Mouse (Mus musculus) spleen, adult 2 months (tissue): ENCODE measurements around the gene Cdc123. TPM values are rescaled to one million over a fixed set of nuclear protein-coding genes. Genes with fewer than 3 reads are reported as not detected.

Experiments
- DNase-seq, 2 experiments: peaks; one replicate each; pipeline versions ENCODE4 v3.0.0 to v3.0.0-alpha.2; 2012 to 2021; ENCODE audit warnings: low spot score in 2 of 2, low read depth in 1 of 2
- H3K27ac ChIP-seq: fragments of 200-500 bp; 2 replicates; pipeline ENCODE4 v1.5.1; 2012; ENCODE audit warnings: low read length, inconsistent platforms; ENCODE audit not compliant: insufficient read depth
- H3K27me3 ChIP-seq: fragments of 200-500 bp; 2 replicates; pipeline ENCODE4 v1.6.1; 2012; ENCODE audit warnings: mild to moderate bottlenecking, moderate library complexity, low read length, inconsistent platforms; ENCODE audit not compliant: control insufficient read depth, insufficient read depth
- H3K36me3 ChIP-seq: fragments of 200-500 bp; 2 replicates; pipeline ENCODE4 v1.6.1; 2012; ENCODE audit warnings: mild to moderate bottlenecking, low read length, inconsistent platforms; ENCODE audit not compliant: control insufficient read depth, insufficient read depth
- H3K4me1 ChIP-seq: fragments of 200-500 bp; 2 replicates; pipeline ENCODE4 v1.6.1; 2011; ENCODE audit warnings: inconsistent platforms; ENCODE audit not compliant: control insufficient read depth, insufficient read depth, insufficient read length
- H3K4me3 ChIP-seq: fragments of 200-500 bp; 2 replicates; pipeline ENCODE4 v1.5.1; 2011; ENCODE audit warnings: mild to moderate bottlenecking, inconsistent platforms; ENCODE audit not compliant: insufficient read depth, insufficient read length; ENCODE audit errors: extremely low read depth
- CTCF ChIP-seq: fragments of 200-500 bp; IDR thresholded peaks from 2 replicates; pipeline ENCODE4 v1.5.1; 2011; ENCODE audit warnings: mild to moderate bottlenecking, inconsistent platforms; ENCODE audit not compliant: insufficient read depth, insufficient read length, insufficient replicate concordance; ENCODE audit errors: extremely low read depth
- POLR2A ChIP-seq: fragments of 200-500 bp; IDR thresholded peaks from 2 replicates; pipeline ENCODE4 v1.6.1; 2011; ENCODE audit warnings: low read depth, low read length, inconsistent platforms
- WGBS: fragments of 180-500 bp; shearing (Covaris S2); methylation state at CpG from one replicate; pipeline ENCODE4 v1.1.7; 2018; 5-methylcytosine and 5-hydroxymethylcytosine counted together
- polyA plus RNA-seq: library from polyadenylated mRNA; depleted of rRNA; stranded (reverse); fragments of >200 nt; gene quantifications from 2 replicates; pipeline ENCODE4 v1.2.3, GENCODE M21; 2012; rRNA removed

Gene Cdc123
- polyA plus RNA-seq, 1 experiment, result 29.2 TPM

DNA sequence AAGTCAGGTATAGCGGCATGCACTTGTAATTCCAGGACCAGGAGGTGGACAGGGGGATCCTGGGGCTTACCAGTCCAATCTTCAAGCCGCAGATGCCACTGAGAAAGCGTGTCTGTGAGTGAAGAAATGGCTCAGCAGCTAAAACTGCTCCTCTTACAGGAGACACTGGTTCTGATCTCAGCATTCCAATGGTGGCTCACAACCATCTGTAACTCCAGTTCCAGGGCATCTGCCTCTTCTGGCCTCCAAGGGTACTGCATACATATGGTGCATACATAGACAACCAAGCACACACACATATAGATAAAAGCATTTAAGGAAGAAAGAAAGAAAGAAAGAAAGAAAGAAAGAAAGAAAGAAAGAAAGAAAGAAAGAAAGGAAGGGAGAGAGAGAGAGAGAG is 82.9 kb downstream of the Cdc123 start:
- no peak for TF ChIP-seq POLR2A
- no peak for TF ChIP-seq CTCF
- WGBS, result 90% methylated on average over 3 of the region's 3 CpGs
- Histone ChIP-seq H3K27ac (no peak overlapping the region), H3K4me3 (no peak overlapping the region), H3K36me3 (no peaks in the 10 kb centered on the region), H3K4me1 (no peaks in the 10 kb centered on the region), H3K27me3 (no peaks in the 10 kb centered on the region)
- DNase-seq, result no peak

DNA sequence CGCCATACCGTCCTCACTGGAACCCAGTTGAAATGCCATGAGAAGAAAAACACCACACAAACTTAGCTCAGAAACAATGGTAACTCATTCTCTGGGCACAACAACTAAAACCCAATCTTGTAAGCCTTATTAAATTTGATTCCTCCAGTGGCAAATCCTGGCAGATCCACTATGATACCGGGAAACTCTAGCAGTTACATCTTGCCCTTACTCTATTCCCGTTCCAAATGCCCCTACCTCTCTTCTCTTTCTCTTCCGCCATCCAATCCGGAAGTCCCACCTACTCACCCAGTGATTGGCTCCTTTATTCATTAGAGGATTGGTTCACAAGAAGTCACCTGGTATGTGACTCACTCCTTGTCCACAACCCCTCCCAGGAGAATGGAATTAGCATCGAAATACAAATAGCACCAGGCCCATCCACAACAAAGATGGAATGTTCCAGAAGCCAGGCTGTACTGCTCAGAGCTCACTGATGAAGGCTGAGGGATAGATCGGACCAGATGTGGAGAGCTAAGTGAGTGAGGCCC is 84.4 kb downstream of the Cdc123 start:
- H3K27me3 ChIP-seq, result no peaks in the 10 kb centered on the region
- H3K36me3 ChIP-seq, result no peaks in the 10 kb centered on the region
- H3K4me3 ChIP-seq, result no peak overlapping the region
- TF ChIP-seq CTCF, result no peak
- TF ChIP-seq POLR2A, result no peak
- DNase-seq, result no peak
- no peak overlapping the region for H3K27ac ChIP-seq
- 93% methylated on average over 8 of the region's 8 CpGs for WGBS
- no peaks in the 10 kb centered on the region for H3K4me1 ChIP-seq

- 98% methylated on average over 2 of the region's 2 CpGs for WGBS
- TF ChIP-seq POLR2A (no peak), CTCF (no peak)
- no peak overlapping the region for H3K27ac ChIP-seq
- DNase-seq, result no peak
- no peaks in the 10 kb centered on the region for H3K4me1 ChIP-seq
- H3K4me3 ChIP-seq, result no peak overlapping the region
- H3K36me3 ChIP-seq, result no peaks in the 10 kb centered on the region
- no peaks in the 10 kb centered on the region for H3K27me3 ChIP-seq
These were observed 86.4 kb downstream of the Cdc123 start for GRCm38 (mm10) chr2:5758569-5758968.

DNA sequence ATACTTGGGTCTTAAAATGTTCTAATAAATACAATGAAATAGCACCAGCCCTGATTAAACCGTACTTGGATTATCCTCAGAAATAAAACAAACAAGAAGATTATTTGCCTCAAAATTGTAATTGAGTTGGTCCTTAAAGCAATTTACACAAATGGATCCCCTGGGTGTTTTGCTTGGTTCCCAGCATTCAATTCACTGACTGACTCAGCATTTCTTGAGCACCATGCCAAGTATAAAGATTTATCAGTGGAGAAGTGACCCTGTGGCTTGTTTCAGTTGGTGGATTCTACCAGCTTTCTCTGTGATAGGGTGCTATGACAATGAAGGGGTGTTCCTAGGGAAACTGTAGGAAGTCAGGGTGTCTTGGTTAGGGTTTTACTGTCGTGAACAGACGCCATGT is 94.1 kb downstream of the Cdc123 start:
- Histone ChIP-seq H3K27me3 (no peaks in the 10 kb centered on the region), H3K4me3 (no peak overlapping the region), H3K36me3 (no peaks in the 10 kb centered on the region), H3K27ac (no peak overlapping the region), H3K4me1 (no peaks in the 10 kb centered on the region)
- WGBS, result 84% methylated on average over 3 of the region's 3 CpGs
- TF ChIP-seq CTCF (no peak), POLR2A (no peak)
- DNase-seq, result no peak

- no peak overlapping the region for H3K4me3 ChIP-seq
- H3K27me3 ChIP-seq, result no peaks in the 10 kb centered on the region
- no peaks in the 10 kb centered on the region for H3K36me3 ChIP-seq
- no peak for DNase-seq
- no peak overlapping the region for H3K27ac ChIP-seq
- TF ChIP-seq POLR2A (no peak), CTCF (no peak)
- H3K4me1 ChIP-seq, result no peaks in the 10 kb centered on the region
- 91% methylated on average over 6 of the region's 6 CpGs for WGBS
These were observed 95.8 kb downstream of the Cdc123 start for GRCm38 (mm10) chr2:5749210-5749609.

DNA sequence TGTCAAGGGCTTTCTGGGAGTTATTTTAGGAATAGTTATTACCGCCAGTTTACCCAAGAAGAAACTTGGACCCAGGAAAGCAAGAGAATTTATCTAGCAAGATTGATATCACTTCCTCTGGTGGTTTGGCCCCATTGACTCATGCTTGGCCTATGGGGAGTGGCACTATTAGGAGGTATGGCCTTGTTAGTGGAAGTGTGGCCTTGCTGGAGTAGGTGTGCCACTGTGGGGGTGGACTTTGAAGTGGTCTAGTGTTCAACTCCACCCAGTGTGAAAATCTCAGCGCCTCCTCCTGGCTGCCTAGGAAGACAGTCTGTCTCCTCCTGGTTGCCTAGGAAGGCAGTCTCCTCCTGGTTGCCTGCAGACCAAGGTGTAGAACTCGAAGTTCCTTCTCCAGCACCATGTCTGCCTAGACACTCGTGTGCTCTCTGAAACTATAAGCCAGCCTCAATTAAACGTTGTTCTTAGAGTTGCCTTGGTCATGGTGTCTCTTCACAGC is 97.4 kb downstream of the Cdc123 start:
- Histone ChIP-seq H3K27me3 (no peaks in the 10 kb centered on the region), H3K36me3 (no peaks in the 10 kb centered on the region), H3K27ac (no peak overlapping the region), H3K4me1 (no peaks in the 10 kb centered on the region), H3K4me3 (no peak overlapping the region)
- DNase-seq, result no peak
- no peak for TF ChIP-seq CTCF
- no peak for TF ChIP-seq POLR2A
- 79% methylated on average over 5 of the region's 5 CpGs for WGBS

- Histone ChIP-seq H3K4me1 (no peaks in the 10 kb centered on the region), H3K27me3 (no peaks in the 10 kb centered on the region), H3K36me3 (no peaks in the 10 kb centered on the region), H3K4me3 (no peak overlapping the region), H3K27ac (no peak overlapping the region)
- TF ChIP-seq POLR2A, result no peak
- TF ChIP-seq CTCF, result no peak
- WGBS, result 91% methylated on average over 12 of the region's 12 CpGs
- DNase-seq, result no peak
These were observed 98.4 kb downstream of the Cdc123 start for GRCm38 (mm10) chr2:5746529-5746928.

Other genes starting within 250 kb of the Cdc123 start
- gene Camk1d, start 130.6 kb downstream of the Cdc123 start, polyA plus RNA-seq, result 5.7 and 5.8 TPM in 2 replicates
- gene Nudt5, start 145 bp downstream of the Cdc123 start, polyA plus RNA-seq, result 5.1 TPM in 2 replicates
- gene Gm13199, start 17.8 kb upstream of the Cdc123 start, polyA plus RNA-seq, result 1.2 and 1.3 TPM in 2 replicates
- 9.6 and 12.8 TPM in 2 replicates for gene Sec61a2, start 50.3 kb upstream of the Cdc123 start, polyA plus RNA-seq
- 0.32 and 0.49 TPM in 2 replicates for gene Dhtkd1, start 97.6 kb upstream of the Cdc123 start, polyA plus RNA-seq
- 1.6 and 2.4 TPM in 2 replicates for gene Upf2, start 106.3 kb upstream of the Cdc123 start, polyA plus RNA-seq